Mouse (Mus musculus): ENCODE data around the gene BC030499.
"Not testable (repeated sequence)": the region's sequence is repeated elsewhere in the genome, so short reads cannot be mapped to it uniquely, and the experiment has no call there.

The BC030499 gene

GRCm38 (mm10) chr11:78290654-78291053 lies at the start of gene BC030499:
BC030499 (plus strand) TSS chr11:78290841.
- DNase-seq (ENCODE audit: low read depth, low spot score) = no peak

DNA sequence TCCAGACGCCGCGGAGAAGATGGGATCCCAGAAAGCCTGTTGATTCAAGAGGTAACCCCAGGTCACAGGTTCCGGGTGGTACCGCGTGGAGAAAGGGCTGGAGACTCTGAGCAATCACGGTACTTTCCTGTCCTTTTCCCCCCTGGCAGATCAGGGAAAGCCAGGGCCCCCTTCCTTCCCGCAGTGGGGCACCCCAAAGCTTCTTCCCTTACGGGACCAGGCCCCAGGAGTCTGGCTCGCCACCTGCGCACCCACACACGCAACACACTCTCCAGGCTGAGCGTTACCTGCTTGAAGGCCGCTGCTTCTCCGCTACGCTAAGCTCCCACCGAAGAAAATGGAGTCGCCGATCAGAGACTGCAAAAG lies 45.4 kb upstream of the BC030499 start:
- DNase-seq (ENCODE audit: low read depth, low spot score) = no peak

DNA sequence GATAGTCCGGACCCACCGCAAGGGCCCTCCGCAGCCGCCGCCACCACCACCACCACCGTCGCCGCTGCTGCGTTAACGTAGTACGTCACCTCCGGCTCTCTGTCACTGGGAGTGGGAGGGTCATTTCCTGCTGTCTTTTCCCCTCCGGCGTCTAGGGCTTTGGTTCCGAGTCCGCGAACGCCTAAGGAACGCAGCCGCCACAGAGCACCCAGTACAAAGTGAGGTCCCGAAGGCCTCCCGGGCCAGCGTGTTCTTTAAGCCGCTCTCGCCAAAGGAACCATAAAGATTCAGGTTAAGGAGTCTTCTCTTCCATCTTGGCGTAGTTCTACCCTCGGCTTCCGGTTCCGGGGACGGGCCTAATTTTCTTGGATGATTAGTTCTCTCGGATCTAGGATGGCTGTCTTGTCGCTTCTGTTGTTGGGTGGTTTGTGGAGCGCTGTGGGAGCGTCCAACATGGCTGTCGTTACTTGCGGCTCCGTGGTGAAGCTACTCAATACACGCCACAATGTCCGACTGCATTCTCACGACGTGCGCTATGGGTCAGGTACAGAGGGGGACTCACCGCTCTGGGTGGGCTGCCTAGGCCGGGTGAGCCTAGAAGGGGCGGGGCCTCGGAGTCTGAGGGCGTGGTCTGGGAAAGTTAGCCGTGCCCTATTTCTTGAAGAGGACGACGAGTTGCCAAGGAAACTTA lies 44.9 kb upstream of the BC030499 start, which contains the start of the genes Sdf2 and Supt6:
TSS of gene Sdf2 (plus strand) at position 120 of the 691 bp plus-strand sequence.
TSS of gene Supt6 (minus strand) at position 361 of the 691 bp plus-strand sequence.
- peak; percentile 84 for DNase-seq (ENCODE audit: low read depth, low spot score)

DNA sequence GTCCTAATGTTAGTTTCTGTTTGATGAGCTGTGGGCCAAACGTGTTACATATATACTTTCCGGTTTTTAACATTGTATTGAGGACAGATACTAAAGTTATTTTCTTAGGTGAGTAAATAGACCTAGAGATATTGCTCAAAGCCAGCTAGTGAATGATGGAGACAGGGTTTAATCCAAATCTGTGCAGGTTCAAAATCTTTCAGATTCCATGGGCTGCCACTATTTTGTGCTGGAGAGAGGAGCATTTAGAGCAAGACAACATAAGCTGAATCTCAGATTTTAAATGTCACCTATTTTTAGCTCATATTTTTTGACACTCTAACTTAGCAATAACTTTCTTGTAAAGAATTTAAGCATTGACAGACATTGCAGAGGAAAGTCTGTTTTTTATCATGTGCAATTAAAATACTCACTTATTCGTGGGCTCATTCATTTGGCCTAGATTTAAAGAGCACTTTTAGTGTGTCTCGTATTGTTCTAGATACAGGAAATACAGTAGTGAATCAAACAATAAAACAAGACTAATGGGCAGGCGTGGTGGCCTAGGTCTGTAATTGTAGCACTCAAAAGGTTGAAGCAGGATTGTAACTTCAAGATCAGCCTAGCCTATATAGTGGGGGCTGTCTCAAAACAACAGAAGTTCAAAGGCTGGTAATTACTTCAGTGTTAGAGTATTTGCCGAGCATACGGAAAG lies 44.2 kb upstream of the BC030499 start:
- DNase-seq (ENCODE audit: low read depth, low spot score) = no peak

DNA sequence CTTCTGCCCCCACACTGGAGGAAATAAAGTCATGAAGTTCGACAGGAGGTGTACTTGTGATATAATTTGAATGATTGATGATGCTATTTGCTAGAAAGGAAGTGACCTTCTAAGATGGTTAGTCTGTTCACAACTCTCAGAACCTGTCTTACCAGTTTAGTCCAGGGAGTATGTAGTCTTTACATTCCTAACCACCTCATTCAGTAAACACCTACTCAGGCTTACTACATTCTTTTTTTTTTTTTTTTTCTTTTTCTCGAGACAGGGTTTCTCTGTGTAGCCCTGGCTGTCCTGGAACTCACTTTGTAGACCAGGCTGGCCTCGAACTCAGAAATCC lies 43.7 kb upstream of the BC030499 start:
- no peak for DNase-seq (ENCODE audit: low read depth, low spot score)

- DNase-seq (ENCODE audit: low read depth, low spot score) = no peak
These were observed 42.9 kb upstream of the BC030499 start for GRCm38 (mm10) chr11:78247727-78248140.

GRCm38 (mm10) chr11:78256618-78257017 lies 34.0 kb upstream of the BC030499 start:
- no peak for DNase-seq (ENCODE audit: low read depth, low spot score)

DNA sequence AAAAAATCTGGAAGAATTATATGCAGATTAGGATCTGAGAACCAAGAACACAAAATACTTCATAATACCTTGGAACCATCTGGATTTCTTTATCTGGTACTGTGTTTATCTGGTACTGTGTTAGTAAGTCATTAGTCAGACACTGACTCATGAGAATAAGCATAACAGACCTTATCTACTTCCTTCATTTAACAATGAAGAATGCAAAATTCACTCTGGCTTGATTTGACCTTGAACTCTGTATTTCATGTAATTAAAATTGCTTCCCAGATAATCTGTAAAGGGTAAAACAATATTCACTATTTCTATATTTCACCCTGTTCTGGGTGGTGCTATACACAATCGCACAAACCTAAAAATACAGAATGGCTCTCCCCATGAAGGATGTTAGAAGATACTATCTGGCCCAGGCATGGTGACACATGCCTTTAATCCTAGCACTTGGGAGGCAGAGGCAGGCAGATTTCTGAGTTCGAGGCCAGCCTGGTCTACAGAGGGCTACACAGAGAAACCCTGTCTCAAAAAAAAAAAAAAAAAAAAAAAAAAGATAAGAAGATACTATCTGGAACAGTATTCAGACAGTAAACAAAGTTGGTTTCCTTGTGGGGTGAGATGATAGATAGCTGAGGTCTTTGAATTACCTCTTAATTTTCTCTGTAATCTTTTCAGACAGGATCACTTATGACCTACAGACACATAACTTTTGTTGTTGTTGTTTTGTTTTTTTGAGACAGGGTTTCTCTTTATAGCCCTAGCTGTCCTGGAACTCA lies 30.0 kb upstream of the BC030499 start:
- no peak for DNase-seq (ENCODE audit: low read depth, low spot score)

DNA sequence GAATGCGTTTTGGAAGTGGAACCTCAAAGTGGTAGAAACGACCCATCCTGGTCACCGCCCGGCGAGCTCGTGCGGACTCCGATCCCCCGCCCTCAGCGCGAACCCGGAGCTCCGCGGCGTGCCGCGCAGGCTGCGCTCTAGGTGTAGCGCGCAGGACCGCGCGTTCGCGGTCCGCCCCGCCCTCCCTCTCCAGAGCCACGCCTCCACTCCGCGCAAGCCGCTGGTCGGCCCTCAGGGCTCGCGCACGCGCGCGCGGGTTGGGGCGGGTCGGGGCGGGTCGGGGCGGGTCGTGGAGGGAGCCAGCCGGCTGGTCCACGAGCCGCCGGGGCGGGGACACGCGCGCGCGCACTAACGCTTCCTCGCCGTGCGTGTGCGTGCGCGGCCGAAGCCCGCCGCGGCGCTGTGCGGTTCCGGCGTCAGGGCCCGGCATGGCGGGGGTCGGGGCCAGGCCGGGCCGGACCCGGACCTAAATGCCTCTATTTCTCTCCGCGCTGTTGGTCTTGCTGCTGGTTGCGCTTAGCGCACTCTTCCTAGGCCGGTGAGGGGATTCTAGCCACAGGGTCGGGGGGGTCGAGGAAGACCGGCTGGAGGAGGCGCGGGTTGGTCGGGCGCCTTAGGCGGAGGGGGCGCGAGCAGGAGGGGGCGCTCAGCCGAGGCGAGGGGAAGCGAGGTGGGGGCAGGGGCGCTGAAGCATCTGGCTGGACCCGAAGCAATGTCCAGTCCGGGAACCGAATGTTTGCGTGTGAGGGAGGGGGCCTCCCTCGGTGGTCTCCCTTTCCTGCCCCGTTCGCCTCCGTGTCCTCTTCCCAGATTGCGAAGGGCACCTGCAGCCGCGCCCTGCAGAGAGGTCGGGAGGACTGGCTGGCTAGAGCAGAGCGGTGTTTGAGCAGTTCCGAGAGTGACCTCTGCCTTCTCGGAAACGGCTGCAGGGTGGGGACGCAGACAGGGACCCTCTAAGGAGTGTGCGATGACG lies 29.0 kb upstream of the BC030499 start, which contains the start of gene 2610507B11Rik:
TSS of gene 2610507B11Rik (plus strand) at position 373 of the 973 bp plus-strand sequence.
- peak; percentile 89 for DNase-seq (ENCODE audit: low read depth, low spot score)

- DNase-seq (ENCODE audit: low read depth, low spot score) = peak; percentile 28
These were observed 28.1 kb upstream of the BC030499 start for GRCm38 (mm10) chr11:78262550-78262949.

GRCm38 (mm10) chr11:78265571-78265970 lies 25.1 kb upstream of the BC030499 start:
- no peak for DNase-seq (ENCODE audit: low read depth, low spot score)

GRCm38 (mm10) chr11:78271986-78272385 lies 18.7 kb upstream of the BC030499 start:
- DNase-seq (ENCODE audit: low read depth, low spot score) = no peak

GRCm38 (mm10) chr11:78275596-78275995 lies 15.0 kb upstream of the BC030499 start:
- DNase-seq (ENCODE audit: low read depth, low spot score) = no peak

DNA sequence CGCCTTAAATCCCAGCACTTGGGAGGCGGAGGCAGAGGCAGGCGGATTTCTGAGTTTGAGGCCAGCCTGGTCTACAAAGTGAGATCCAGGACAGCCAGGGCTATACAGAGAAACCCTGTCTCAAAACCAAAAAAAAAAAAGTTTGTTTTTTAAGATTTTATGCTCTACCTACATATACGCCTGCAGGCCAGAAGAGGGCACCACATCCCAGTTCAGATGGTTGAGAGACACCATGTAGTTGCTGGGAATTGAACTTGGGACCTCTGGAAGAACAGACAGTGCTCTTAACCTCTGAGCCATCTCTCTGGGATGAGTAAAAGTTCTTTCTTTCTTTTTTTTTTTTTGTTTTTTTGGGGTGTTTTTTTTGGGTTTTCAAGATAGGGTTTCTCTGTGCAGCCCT lies 14.5 kb upstream of the BC030499 start:
- not testable (repeated sequence) for DNase-seq (ENCODE audit: low read depth, low spot score)

DNA sequence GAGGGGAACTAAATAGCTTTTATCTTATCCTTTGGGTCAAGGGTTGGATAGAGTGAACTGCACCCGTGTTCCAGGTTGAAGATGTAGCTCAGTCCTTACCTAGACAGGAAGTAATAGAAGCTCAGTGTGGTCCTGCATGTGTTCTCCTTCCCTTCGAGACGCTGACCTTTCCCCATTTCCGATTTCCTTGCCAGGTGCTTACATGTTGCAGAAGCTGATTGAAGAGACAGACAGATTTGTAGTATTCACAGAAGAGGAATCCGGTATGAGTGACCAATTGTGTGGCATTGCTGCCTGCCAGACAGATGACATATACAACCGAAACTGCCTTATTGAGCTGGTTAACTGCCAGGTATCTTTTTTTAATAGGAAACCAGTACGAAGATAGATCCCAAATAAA lies 11.8 kb upstream of the BC030499 start:
- DNase-seq (ENCODE audit: low read depth, low spot score) = no peak

- DNase-seq (ENCODE audit: low read depth, low spot score) = no peak
These were observed 11.1 kb upstream of the BC030499 start for GRCm38 (mm10) chr11:78279586-78279985.

GRCm38 (mm10) chr11:78289146-78289763 lies 1.4 kb upstream of the BC030499 start:
- no peak for DNase-seq (ENCODE audit: low read depth, low spot score)

DNA sequence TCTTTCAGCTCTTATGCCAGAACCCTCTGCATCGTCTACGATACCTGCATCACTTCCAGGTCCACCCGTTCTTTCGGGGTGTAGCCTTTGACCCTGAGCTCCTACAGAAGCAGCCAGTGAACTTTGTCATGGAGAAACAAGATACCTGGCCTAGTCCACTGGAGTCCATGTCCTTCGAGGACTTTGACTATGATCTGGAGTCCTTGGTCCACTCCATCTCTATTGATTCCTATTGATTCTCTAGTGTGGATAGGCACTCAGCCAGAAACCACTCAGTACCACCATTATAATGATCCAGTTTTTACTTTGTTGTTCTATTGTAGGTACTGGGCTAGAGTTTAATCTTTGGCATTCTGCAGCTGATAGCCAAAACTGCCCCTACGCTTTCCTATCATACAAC lies 3.9 kb downstream of the BC030499 start:
- no peak for DNase-seq (ENCODE audit: low read depth, low spot score)

- DNase-seq (ENCODE audit: low read depth, low spot score) = no peak
These were observed 10.3 kb downstream of the BC030499 start for GRCm38 (mm10) chr11:78300917-78301316.

GRCm38 (mm10) chr11:78301357-78302084 lies 10.9 kb downstream of the BC030499 start, which contains the start of gene Spag5:
Spag5 (plus strand) TSS chr11:78301529.
- DNase-seq (ENCODE audit: low read depth, low spot score) = peak; percentile 61
